Mouse (Mus musculus): ENCODE results near the gene Prss35. TPM values are rescaled to one million over a fixed set of nuclear protein-coding genes. Genes with fewer than 3 reads are reported as not detected.

The Prss35 gene
- polyA plus RNA-seq, 1 experiment from 2014 or later: 48.1 TPM

GRCm38 (mm10) chr9:86800600-86801163 lies 57.2 kb downstream of the Prss35 start:
- ATAC-seq (ENCODE audit: low read depth): no peak
- H3K9me3 ChIP-seq (ENCODE audit: control insufficient read depth, low read length): no peaks in the 10 kb centered on the region
- no peak overlapping the region for H3K4me3 ChIP-seq (ENCODE audit: low read length)
- H3K27me3 ChIP-seq (ENCODE audit: control insufficient read depth, insufficient read depth, low read depth, low read length): no peaks in the 10 kb centered on the region
- H3K27ac ChIP-seq (ENCODE audit: low read length): no peak overlapping the region
- H3K4me2 ChIP-seq (ENCODE audit: low read depth, low read length): no peak overlapping the region
- H3K9ac ChIP-seq (ENCODE audit: low read length): no peak overlapping the region
- 21% methylated on average over 3 of the region's 3 CpGs for WGBS
- H3K4me1 ChIP-seq (replicated peaks; ENCODE audit: control insufficient read depth, insufficient read depth, low read length): no peaks in the 10 kb centered on the region
- H3K36me3 ChIP-seq (ENCODE audit: control insufficient read depth, insufficient read depth, low read length): no peaks in the 10 kb centered on the region

Other genes starting within 250 kb of the Prss35 start
- gene Pgm3, start 171.8 kb upstream of the Prss35 start, polyA plus RNA-seq (2015; fragmentation: Nextera tagmentation; extraction: Ambion mirVana): 39.6 and 41.1 TPM in 2 replicates
- 5.3 and 5.9 TPM in 2 replicates for gene Rwdd2a, start 171.7 kb upstream of the Prss35 start, polyA plus RNA-seq (2015; fragmentation: Nextera tagmentation; extraction: Ambion mirVana)
- gene Me1, start 47.7 kb upstream of the Prss35 start, polyA plus RNA-seq (2015; fragmentation: Nextera tagmentation; extraction: Ambion mirVana): 24.8 and 26.2 TPM in 2 replicates
- 3.3 and 4.9 TPM in 2 replicates for gene Snap91, start 137.0 kb downstream of the Prss35 start, polyA plus RNA-seq (2015; fragmentation: Nextera tagmentation; extraction: Ambion mirVana)